Mouse (Mus musculus): ENCODE data around the gene Gpr142.

DNA sequence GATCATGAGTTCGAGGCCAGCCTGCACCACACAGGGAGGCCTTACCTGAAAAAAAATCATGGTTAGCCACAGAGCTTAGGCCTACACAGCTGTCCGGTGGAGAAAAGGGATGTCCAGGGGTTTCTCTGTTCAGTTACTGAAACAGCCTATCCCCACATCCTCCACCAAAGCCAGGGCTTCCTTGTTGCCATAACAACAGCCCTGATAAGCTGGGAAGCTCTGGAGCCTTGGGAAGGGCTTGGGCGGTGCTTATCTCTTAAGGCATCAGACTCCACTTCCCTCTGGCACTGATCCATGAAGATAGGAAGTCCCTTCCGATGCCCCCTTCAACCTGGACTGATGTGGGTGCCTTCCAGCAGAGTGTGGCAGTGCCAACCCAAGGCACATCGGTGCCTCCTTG is 34.4 kb downstream of the Gpr142 start:
- TF ChIP-seq CTCF (IDR thresholded peaks at IDR 0.05; ENCODE audit: control insufficient read depth, insufficient read depth, insufficient read length) (no peak), MAX (IDR thresholded peaks at IDR 0.05) (no peak), USF1 (IDR thresholded peaks at IDR 0.05; ENCODE audit: low read depth) (no peak), CEBPB (IDR thresholded peaks at IDR 0.05; ENCODE audit: low read depth) (no peak)
